Mouse (Mus musculus) lung, postnatal 14 days (tissue): ENCODE data around the gene Gm11492.

Source experiments
- DNase-seq: peaks from one replicate; pipeline ENCODE4 v3.0.0; 2021

The Gm11492 gene

DNA sequence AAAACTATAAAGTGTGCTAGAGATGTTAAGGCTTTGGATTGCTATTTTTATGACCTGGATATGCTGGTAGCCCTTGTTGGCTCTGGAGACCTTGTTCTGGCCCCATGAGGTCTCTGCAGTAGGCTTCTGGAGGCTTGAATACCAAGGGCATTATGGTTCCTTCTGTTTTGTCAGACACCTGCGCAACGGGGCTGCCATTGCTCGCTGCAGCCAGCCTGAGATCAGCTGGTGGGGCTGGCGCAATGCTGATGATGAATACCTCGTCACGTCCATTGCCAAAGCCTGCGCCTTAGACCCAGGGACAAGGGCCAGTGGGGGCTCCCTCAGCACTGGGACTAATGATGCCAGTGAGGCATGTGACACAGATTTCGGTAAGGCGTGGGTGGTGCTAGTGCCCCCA lies 35.8 kb downstream of the Gm11492 start:
- no peak for DNase-seq

DNA sequence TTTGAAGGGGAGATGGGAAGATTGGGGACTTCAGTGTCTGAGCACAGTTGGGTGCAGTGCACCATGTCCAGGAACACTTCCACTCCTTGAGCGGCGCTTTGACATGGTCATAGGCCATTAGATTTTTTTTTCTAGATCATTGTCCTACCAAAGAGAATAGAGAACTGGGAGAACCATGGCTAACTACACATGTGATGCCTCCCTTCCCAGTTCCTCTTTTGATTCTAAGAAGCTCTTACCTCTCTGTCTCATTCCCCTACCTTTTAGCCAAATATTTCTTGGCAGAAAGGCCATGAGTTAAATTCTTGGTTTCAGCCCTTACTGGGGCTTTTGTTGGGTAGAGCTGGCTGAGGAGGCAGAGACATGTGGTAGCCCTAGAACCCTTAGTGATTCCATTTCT lies 37.1 kb downstream of the Gm11492 start:
- DNase-seq: no peak

DNA sequence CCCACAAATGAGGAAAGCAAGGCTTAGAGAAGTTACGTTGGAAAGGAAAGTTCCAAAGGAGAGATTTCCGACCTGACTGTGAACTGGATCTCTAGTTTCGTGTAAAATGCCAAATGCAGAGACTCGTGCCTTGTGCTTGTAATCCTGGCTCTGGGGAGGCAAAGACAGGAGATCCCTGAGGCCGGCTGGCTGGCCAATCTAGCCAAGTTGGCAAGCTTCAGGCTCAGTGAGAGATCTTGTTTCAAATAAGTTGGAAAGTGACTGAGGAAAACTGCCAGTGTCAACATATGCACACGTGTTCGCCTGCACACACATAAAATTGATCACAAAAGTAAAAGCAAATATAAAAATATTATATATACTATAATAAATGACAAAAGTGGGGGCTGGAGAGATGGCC lies 42.8 kb downstream of the Gm11492 start:
- no peak for DNase-seq

DNA sequence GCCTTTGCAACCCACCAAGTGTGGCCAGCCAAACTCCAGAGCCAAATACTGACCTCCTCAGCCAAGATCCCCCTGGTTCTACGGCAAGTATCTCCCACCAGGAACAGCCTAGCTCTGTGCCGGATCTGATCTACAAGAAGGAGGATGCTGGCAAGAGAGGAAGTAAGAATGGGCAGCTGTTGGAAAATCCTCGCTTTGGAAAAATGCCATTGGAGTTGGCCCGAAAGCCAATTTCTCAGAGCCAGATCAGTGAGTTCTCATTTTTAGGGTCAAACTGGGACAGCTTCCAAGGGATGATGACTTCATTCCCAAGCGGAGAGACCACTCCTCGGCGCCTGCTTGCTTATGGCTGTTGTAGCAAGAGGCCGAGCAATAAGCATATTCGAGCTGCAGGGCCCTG lies 45.1 kb downstream of the Gm11492 start:
- no peak for DNase-seq

GRCm38 (mm10) chr11:87613972-87614371 lies 47.5 kb downstream of the Gm11492 start:
- DNase-seq: no peak

DNA sequence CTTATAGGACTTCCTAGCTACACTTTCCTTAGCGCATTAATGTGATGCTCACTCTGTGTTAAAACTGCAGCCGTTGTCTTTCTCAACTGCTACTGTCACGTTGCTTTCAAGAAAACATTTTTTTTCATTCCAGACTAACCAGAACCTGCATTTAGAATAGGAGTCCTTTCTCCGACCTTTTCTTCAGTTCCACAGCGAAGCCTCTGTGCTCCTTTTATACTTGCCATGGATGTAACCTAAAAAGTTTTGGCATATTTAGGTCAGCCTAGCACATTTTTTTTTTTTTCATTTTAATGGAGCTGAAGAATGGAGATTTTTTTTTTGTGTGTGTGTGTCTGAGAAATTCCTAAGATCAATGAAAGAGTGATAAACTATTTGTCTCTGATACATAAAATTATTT lies 49.1 kb downstream of the Gm11492 start:
- no peak for DNase-seq

GRCm38 (mm10) chr11:87615952-87616351 lies 49.5 kb downstream of the Gm11492 start:
- no peak for DNase-seq

DNA sequence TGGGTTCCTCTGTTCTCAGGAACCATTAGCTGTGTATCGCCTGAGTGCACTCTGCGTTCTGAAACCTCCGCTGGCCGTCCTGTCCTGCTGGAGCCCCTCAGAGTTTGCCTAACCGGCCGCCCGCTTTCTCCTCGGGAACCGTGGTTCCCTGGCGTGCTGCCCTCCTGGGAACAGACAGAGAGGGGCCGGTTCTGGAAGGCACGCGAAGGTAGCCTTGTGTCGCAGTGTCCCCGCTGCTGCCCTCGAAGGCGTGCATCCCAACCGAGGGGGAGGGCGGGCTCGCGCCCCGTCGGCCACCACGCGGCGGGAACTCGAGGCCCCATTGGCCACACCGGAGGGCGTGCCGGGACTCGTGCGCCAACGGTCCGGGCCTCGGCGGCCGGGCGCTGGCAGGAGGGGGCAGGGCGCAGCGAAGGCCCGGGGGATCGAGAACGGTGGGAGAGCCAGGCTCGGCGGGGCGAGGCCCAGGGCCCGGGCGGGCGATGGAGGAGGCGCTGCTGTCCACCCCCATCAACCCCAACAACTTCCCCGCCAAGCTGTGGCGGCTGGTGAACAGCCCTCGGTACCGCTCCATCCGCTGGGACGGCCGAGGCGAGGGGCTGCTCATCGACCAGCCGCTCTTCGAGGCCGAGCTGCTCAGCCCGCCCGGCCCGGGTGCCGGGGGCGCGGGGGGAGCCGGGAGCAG lies 50.5 kb downstream of the Gm11492 start, which contains the start of gene Hsf5:
Hsf5 (plus strand) TSS at position 375 of the 685 bp plus-strand sequence.
- DNase-seq: no peak

GRCm38 (mm10) chr11:87617606-87618005 lies 51.2 kb downstream of the Gm11492 start:
- DNase-seq: no peak
